Mouse (Mus musculus): ENCODE measurements around the gene Elp4. TPM values are rescaled to one million over a fixed set of nuclear protein-coding genes. Genes with fewer than 3 reads are reported as not detected.

The Elp4 gene
- polyA plus RNA-seq, 1 experiment from 2014 or later: 56.5 TPM

DNA sequence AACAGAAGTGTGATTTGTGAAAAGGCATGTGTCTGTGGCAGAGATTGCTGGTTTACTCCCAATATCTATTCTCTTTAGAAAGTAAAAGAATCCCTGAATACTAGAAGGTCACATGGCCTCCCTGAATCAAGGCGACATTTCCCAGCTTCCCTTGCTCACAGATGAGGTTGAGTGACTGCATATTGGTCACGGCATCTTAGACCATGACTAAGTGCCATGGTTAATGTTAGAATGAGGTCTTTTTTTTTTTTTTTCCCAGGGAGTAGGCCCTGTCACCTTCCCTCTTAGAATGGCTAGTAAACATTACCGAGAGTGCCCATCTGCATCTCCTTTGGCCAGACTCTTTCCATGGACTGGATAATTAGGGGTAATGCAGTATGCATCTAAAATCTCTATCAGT, 193.9 kb downstream of the Elp4 start:
- Histone ChIP-seq H3K4me2 (ENCODE audit: low read depth, low read length) (no peak overlapping the region), H3K9ac (replicated peaks; ENCODE audit: low read length) (no peak overlapping the region), H3K27me3 (ENCODE audit: control insufficient read depth, insufficient read depth, low read length) (no peaks in the 10 kb centered on the region), H3K27ac (replicated peaks; ENCODE audit: low read depth, low read length) (no peak overlapping the region), H3K4me3 (ENCODE audit: low read depth, low read length) (no peak overlapping the region), H3K36me3 (replicated peaks; ENCODE audit: control insufficient read depth, insufficient read depth, low read depth, low read length) (no peaks in the 10 kb centered on the region), H3K4me1 (ENCODE audit: control insufficient read depth, insufficient read depth, low read length) (no peaks in the 10 kb centered on the region), H3K9me3 (replicated peaks; ENCODE audit: control insufficient read depth, low read length) (no peaks in the 10 kb centered on the region)
- WGBS: 78% methylated on average over 3 of the region's 3 CpGs
- no peak for ATAC-seq (replicated peaks; ENCODE audit: insufficient number of reproducible peaks, low FRiP score, low TSS enrichment, low read depth)
- no peak for DNase-seq (ENCODE audit: low spot score)

DNA sequence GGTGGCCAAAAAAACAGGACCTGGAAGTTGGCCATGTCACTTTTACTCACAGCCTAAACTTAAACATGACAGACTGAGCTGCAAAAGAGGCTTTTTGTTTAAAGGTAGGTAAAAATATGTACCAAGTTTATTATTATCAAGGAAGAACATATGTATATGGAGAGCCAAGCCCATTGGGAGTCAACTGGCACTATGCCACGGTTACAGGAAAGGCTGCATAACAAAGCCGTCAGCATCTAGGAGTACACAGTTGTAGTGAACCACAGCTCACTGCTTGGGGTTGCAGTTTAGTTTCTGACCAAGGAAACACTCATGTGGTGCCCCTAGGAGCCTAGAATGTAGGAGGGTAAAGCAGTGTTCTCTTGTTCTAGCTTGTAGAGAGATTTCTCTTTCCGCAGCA, 195.2 kb downstream of the Elp4 start:
- 97% methylated on average over 3 of the region's 3 CpGs for WGBS
- Histone ChIP-seq H3K4me3 (ENCODE audit: low read depth, low read length) (no peak overlapping the region), H3K9ac (replicated peaks; ENCODE audit: low read length) (no peak overlapping the region), H3K4me1 (ENCODE audit: control insufficient read depth, insufficient read depth, low read length) (no peaks in the 10 kb centered on the region), H3K9me3 (replicated peaks; ENCODE audit: control insufficient read depth, low read length) (no peaks in the 10 kb centered on the region), H3K27me3 (ENCODE audit: control insufficient read depth, insufficient read depth, low read length) (no peaks in the 10 kb centered on the region), H3K27ac (replicated peaks; ENCODE audit: low read depth, low read length) (no peak overlapping the region), H3K4me2 (ENCODE audit: low read depth, low read length) (no peak overlapping the region), H3K36me3 (replicated peaks; ENCODE audit: control insufficient read depth, insufficient read depth, low read depth, low read length) (no peaks in the 10 kb centered on the region)
- DNase-seq (ENCODE audit: low spot score): no peak
- no peak for ATAC-seq (replicated peaks; ENCODE audit: insufficient number of reproducible peaks, low FRiP score, low TSS enrichment, low read depth)

DNA sequence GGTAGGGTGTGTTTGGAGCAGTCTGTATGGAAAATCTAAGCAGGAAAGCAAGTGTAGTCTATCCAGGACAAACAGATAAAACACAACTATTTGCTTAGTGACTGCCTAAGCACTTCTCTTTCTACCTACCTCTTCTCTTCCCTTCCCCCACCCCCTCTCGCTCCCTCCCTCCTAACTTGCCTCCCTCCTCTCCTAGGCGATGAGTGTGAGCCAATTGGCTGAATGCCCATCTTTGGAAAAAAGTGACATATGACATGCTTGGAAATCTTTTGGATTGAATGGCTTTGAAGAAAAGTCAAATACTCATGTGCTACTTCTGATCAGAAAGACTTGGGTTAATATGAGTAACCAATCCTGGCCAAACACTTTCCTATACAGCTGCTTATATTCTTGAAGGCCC, 199.0 kb downstream of the Elp4 start:
- no peak overlapping the region for H3K4me2 ChIP-seq (ENCODE audit: low read depth, low read length)
- 82% methylated on average over 2 of the region's 2 CpGs for whole genome bisulfite sequencing
- no peaks in the 10 kb centered on the region for H3K36me3 ChIP-seq (replicated peaks; ENCODE audit: control insufficient read depth, insufficient read depth, low read depth, low read length)
- H3K27ac ChIP-seq (replicated peaks; ENCODE audit: low read depth, low read length): no peak overlapping the region
- no peak overlapping the region for H3K9ac ChIP-seq (replicated peaks; ENCODE audit: low read length)
- no peaks in the 10 kb centered on the region for H3K9me3 ChIP-seq (replicated peaks; ENCODE audit: control insufficient read depth, low read length)
- no peak for DNase-seq (ENCODE audit: low spot score)
- no peaks in the 10 kb centered on the region for H3K4me1 ChIP-seq (ENCODE audit: control insufficient read depth, insufficient read depth, low read length)
- no peak overlapping the region for H3K4me3 ChIP-seq (ENCODE audit: low read depth, low read length)
- no peak for ATAC-seq (replicated peaks; ENCODE audit: insufficient number of reproducible peaks, low FRiP score, low TSS enrichment, low read depth)
- no peaks in the 10 kb centered on the region for H3K27me3 ChIP-seq (ENCODE audit: control insufficient read depth, insufficient read depth, low read length)

DNA sequence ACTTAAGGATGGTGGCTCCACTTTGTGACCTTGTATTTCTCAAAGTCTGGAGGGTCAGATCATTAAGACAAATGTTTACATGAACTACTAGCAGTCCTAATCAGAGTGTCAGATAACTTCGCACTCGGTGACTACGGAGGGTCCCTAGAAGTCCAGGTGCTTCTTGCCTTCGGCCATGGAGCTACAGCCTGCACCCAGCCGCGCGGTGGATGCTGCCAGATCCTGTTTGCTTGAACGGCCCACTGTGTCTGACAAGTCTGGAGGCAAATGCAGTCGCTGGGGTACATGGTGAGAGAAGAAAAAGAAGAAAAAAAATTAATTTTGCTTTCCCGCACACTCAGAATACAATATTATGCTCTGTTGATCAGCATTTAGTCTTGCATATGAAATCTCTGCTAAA, 201.8 kb downstream of the Elp4 start:
- no peak overlapping the region for H3K9ac ChIP-seq (replicated peaks; ENCODE audit: low read length)
- no peak for ATAC-seq (replicated peaks; ENCODE audit: insufficient number of reproducible peaks, low FRiP score, low TSS enrichment, low read depth)
- DNase-seq (ENCODE audit: low spot score): no peak

DNA sequence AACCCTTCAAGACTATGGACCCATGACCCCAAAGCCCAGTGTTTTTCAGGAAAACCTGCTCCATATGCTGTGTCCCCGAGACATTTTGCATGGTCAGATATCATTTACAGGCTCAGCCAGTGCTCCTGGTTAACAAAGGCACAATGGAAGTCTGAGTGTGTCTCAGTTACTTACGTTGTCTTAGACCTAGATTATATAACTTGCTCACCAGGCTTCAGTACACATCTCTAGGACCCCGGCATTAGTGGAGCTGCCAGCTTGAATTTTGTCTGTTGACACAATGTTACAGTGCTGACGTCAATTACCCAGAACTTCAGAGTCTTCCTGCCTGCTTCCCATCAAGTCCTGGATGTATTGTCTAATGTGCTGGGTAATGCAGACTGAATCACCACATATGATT, 202.6 kb downstream of the Elp4 start:
- ATAC-seq (replicated peaks; ENCODE audit: insufficient number of reproducible peaks, low FRiP score, low TSS enrichment, low read depth) (no peak), DNase-seq (ENCODE audit: low spot score) (peak; percentile 35)
- Histone ChIP-seq H3K4me3 (ENCODE audit: low read depth, low read length) (no peak overlapping the region), H3K36me3 (replicated peaks; ENCODE audit: control insufficient read depth, insufficient read depth, low read depth, low read length) (no peaks in the 10 kb centered on the region), H3K4me2 (ENCODE audit: low read depth, low read length) (no peak overlapping the region), H3K9me3 (replicated peaks; ENCODE audit: control insufficient read depth, low read length) (no peaks in the 10 kb centered on the region), H3K27me3 (ENCODE audit: control insufficient read depth, insufficient read depth, low read length) (no peaks in the 10 kb centered on the region), H3K4me1 (ENCODE audit: control insufficient read depth, insufficient read depth, low read length) (no peaks in the 10 kb centered on the region), H3K9ac (replicated peaks; ENCODE audit: low read length) (no peak overlapping the region), H3K27ac (replicated peaks; ENCODE audit: low read depth, low read length) (no peak overlapping the region)
- WGBS: 50% methylated on average over 4 of the region's 4 CpGs

More for the DNA sequence above, 201.8 kb downstream of the Elp4 start:
- Histone ChIP-seq H3K9me3 (replicated peaks; ENCODE audit: control insufficient read depth, low read length) (no peaks in the 10 kb centered on the region), H3K4me3 (ENCODE audit: low read depth, low read length) (no peak overlapping the region), H3K27ac (replicated peaks; ENCODE audit: low read depth, low read length) (no peak overlapping the region), H3K4me1 (ENCODE audit: control insufficient read depth, insufficient read depth, low read length) (no peaks in the 10 kb centered on the region), H3K27me3 (ENCODE audit: control insufficient read depth, insufficient read depth, low read length) (no peaks in the 10 kb centered on the region), H3K4me2 (ENCODE audit: low read depth, low read length) (no peak overlapping the region), H3K36me3 (replicated peaks; ENCODE audit: control insufficient read depth, insufficient read depth, low read depth, low read length) (no peaks in the 10 kb centered on the region)
- 70% methylated on average over 10 of the region's 10 CpGs for WGBS

DNA sequence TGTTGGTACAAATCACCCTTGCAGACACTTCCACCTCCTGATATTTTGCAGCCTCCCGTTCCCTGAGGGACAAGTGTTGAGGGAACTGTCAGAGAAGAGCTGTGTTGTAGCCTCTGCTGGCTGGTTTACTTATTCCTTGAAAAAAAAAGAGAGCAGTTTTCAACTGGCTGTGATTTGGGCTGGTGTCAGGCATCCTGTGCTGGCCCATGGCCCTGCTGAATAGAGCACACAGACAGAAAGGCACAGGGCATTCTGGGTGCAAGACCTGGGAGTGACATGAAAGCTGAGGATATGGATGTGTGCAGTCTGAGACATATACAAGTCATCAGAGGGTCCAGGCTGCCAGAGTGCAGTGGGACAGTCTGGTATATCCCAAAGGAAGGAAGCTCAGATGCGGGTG, 205.7 kb downstream of the Elp4 start:
- Histone ChIP-seq H3K4me1 (ENCODE audit: control insufficient read depth, insufficient read depth, low read length) (no peaks in the 10 kb centered on the region), H3K27me3 (ENCODE audit: control insufficient read depth, insufficient read depth, low read length) (no peaks in the 10 kb centered on the region), H3K36me3 (replicated peaks; ENCODE audit: control insufficient read depth, insufficient read depth, low read depth, low read length) (no peaks in the 10 kb centered on the region), H3K9me3 (replicated peaks; ENCODE audit: control insufficient read depth, low read length) (no peaks in the 10 kb centered on the region), H3K4me2 (ENCODE audit: low read depth, low read length) (no peak overlapping the region), H3K27ac (replicated peaks; ENCODE audit: low read depth, low read length) (no peak overlapping the region), H3K9ac (replicated peaks; ENCODE audit: low read length) (no peak overlapping the region), H3K4me3 (ENCODE audit: low read depth, low read length) (no peak overlapping the region)
- ATAC-seq (replicated peaks; ENCODE audit: insufficient number of reproducible peaks, low FRiP score, low TSS enrichment, low read depth) (no peak; the same call in 1 of the 2 replicates), DNase-seq (ENCODE audit: low spot score) (no peak)
- 68% methylated on average over 2 of the region's 2 CpGs for WGBS

DNA sequence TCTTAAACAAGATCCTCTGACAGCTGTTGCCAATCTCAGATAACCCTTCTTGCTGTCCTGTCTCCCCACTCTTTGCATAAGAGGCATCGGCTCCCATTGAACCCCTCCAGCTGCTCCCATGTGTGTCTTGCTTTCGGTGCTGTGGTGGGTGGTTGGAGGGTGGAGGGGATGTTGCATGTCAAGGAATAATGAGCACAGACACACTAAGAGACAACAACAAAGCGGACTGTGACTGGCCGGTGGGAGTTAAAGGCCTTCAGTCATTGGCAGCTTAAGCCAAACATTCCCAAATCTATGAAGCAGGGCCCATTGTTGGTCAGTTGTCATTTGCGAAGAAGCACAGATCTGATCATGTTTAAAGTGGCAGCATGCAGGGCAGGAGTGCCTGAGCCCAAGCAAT, 206.6 kb downstream of the Elp4 start:
- no peaks in the 10 kb centered on the region for H3K4me1 ChIP-seq (ENCODE audit: control insufficient read depth, insufficient read depth, low read length)
- WGBS: 77% methylated on average over 5 of the region's 5 CpGs
- H3K27ac ChIP-seq (replicated peaks; ENCODE audit: low read depth, low read length): no peak overlapping the region
- H3K27me3 ChIP-seq (ENCODE audit: control insufficient read depth, insufficient read depth, low read length): peaks cover 2% of the 10 kb centered on the region; the same call in 1 of the 2 replicates
- H3K36me3 ChIP-seq (replicated peaks; ENCODE audit: control insufficient read depth, insufficient read depth, low read depth, low read length): no peaks in the 10 kb centered on the region
- H3K4me3 ChIP-seq (ENCODE audit: low read depth, low read length): no peak overlapping the region
- DNase-seq (ENCODE audit: low spot score) (no peak), ATAC-seq (replicated peaks; ENCODE audit: insufficient number of reproducible peaks, low FRiP score, low TSS enrichment, low read depth) (no peak; the same call in 1 of the 2 replicates)
- no peak overlapping the region for H3K9ac ChIP-seq (replicated peaks; ENCODE audit: low read length)
- H3K4me2 ChIP-seq (ENCODE audit: low read depth, low read length): no peak overlapping the region
- H3K9me3 ChIP-seq (replicated peaks; ENCODE audit: control insufficient read depth, low read length): no peaks in the 10 kb centered on the region

DNA sequence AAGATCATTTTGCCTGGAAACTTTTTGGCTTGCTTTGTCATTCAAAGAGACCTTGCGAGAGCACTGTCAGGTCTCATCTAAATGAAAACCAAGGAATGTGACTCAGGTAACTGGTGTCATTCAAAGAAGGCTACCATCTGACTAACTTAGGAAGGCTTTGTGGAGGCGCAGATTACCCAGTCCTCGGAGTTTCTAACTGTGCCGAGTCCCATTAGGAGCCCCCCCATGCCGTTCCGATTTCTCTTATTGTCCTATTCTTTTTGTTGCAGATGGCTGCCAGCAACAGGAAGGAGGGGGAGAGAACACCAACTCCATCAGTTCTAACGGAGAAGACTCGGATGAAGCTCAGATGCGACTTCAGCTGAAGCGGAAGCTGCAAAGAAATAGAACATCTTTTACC, 213.1 kb downstream of the Elp4 start:
- WGBS: 7% methylated on average over 10 of the region's 10 CpGs
- Histone ChIP-seq H3K9ac (replicated peaks; ENCODE audit: low read length) (no peak overlapping the region), H3K36me3 (replicated peaks; ENCODE audit: control insufficient read depth, insufficient read depth, low read depth, low read length) (no peaks in the 10 kb centered on the region), H3K27me3 (ENCODE audit: control insufficient read depth, insufficient read depth, low read length) (peaks cover 62% of the 10 kb centered on the region), H3K4me2 (ENCODE audit: low read depth, low read length) (no peak overlapping the region), H3K27ac (replicated peaks; ENCODE audit: low read depth, low read length) (no peak overlapping the region), H3K4me1 (ENCODE audit: control insufficient read depth, insufficient read depth, low read length) (no peaks in the 10 kb centered on the region; the same call in 1 of the 2 replicates), H3K4me3 (ENCODE audit: low read depth, low read length) (no peak overlapping the region), H3K9me3 (replicated peaks; ENCODE audit: control insufficient read depth, low read length) (no peaks in the 10 kb centered on the region)
- DNase-seq (ENCODE audit: low spot score) (peak; percentile 11), ATAC-seq (replicated peaks; ENCODE audit: insufficient number of reproducible peaks, low FRiP score, low TSS enrichment, low read depth) (no peak)

Measured in embryonic facial prominence, embryonic 11.5 days (tissue).